Mouse (Mus musculus): Measurements from ENCODE around the gene Wars2. TPM values are rescaled to one million over a fixed set of nuclear protein-coding genes. Genes with fewer than 3 reads are reported as not detected.

Wars2 gene
- total RNA-seq, 1 experiment = 4.9 TPM

DNA sequence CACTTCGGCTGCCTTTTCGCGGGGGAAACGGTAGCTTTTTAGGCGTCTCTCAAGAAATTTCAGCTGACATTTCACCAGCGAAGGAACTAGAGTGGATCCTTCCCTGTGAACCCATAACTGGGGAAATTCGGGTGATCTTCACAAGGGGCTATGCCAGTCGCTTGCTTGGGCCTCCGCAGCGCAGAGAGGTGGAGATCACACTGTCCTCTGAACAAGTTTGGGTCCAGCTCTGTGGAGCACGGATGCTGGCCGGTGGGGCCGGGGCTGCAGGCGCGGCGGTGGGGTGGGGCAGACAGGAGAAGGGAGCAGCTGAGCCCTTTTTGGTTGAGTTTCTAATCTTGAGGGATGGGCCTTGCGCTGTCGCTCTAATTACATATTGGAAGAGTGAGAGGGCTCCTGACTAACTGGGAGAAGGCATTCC, 120.5 kb downstream of the Wars2 start:
- TF ChIP-seq ZNF384 (IDR thresholded peaks at IDR 0.05; ENCODE audit: low read depth, low read length) (no peak), MAFK (IDR thresholded peaks at IDR 0.05; ENCODE audit: insufficient read depth, low read depth, low read length) (no peak), ZC3H11A (IDR thresholded peaks at IDR 0.05; ENCODE audit: borderline replicate concordance, low read depth, low read length) (no peak), HCFC1 (IDR thresholded peaks at IDR 0.05; ENCODE audit: borderline replicate concordance, insufficient read depth, low read length) (no peak), CHD2 (IDR thresholded peaks at IDR 0.05; ENCODE audit: low read depth, low read length) (no peak)
- Histone ChIP-seq H3K27ac (ENCODE audit: insufficient read depth, low read depth, low read length, poor library complexity, severe bottlenecking) (no peak overlapping the region), H3K9me3 (ENCODE audit: control insufficient read depth, insufficient read depth, low read depth, low read length) (no peaks in the 10 kb centered on the region), H3K4me3 (ENCODE audit: insufficient read depth in 1 of 2, low read depth in 1 of 2, low read length in 2 of 2, poor library complexity in 1 of 2, severe bottlenecking in 1 of 2) (no peak overlapping the region; a peak in 1 of 4 replicates), H3K36me3 (ENCODE audit: control insufficient read depth, insufficient read depth, low read length, poor library complexity, severe bottlenecking) (no peaks in the 10 kb centered on the region), H3K9ac (ENCODE audit: insufficient read depth, low read depth, low read length, poor library complexity, severe bottlenecking) (no peak overlapping the region; the same call in 1 of the 2 replicates), H3K4me1 (ENCODE audit: control insufficient read depth in 2 of 2, insufficient read depth in 2 of 2, low read length in 2 of 2, poor library complexity in 1 of 2) (peaks cover 0 to 6% of the 10 kb centered on the region in 2 experiments; a peak in 1 of 4 replicates)
- no peak for DNase-seq (ENCODE audit: low read depth, low spot score)
- in situ Hi-C loops (cut with MboI; ENCODE audit: low sequenced_read_pairs in 2 of 2, unreplicated experiment in 2 of 2) = no loop called here

GRCm38 (mm10) chr3:99261986-99262385, 121.1 kb downstream of the Wars2 start:
- Histone ChIP-seq H3K9me3 (ENCODE audit: control insufficient read depth, insufficient read depth, low read depth, low read length) (no peaks in the 10 kb centered on the region), H3K27ac (ENCODE audit: insufficient read depth, low read depth, low read length, poor library complexity, severe bottlenecking) (no peak overlapping the region), H3K4me1 (ENCODE audit: control insufficient read depth in 2 of 2, insufficient read depth in 2 of 2, low read length in 2 of 2, poor library complexity in 1 of 2) (peaks cover 0 to 6% of the 10 kb centered on the region in 2 experiments; a peak in 1 of 4 replicates), H3K9ac (ENCODE audit: insufficient read depth, low read depth, low read length, poor library complexity, severe bottlenecking) (no peak overlapping the region), H3K4me3 (ENCODE audit: insufficient read depth in 1 of 2, low read depth in 1 of 2, low read length in 2 of 2, poor library complexity in 1 of 2, severe bottlenecking in 1 of 2) (no peak overlapping the region), H3K36me3 (ENCODE audit: control insufficient read depth, insufficient read depth, low read length, poor library complexity, severe bottlenecking) (no peaks in the 10 kb centered on the region)
- in situ Hi-C loops (cut with MboI; ENCODE audit: low sequenced_read_pairs in 2 of 2, unreplicated experiment in 2 of 2) = no loop called here
- TF ChIP-seq HCFC1 (IDR thresholded peaks at IDR 0.05; ENCODE audit: borderline replicate concordance, insufficient read depth, low read length) (no peak), MAFK (IDR thresholded peaks at IDR 0.05; ENCODE audit: insufficient read depth, low read depth, low read length) (no peak), ZNF384 (IDR thresholded peaks at IDR 0.05; ENCODE audit: low read depth, low read length) (no peak), ZC3H11A (IDR thresholded peaks at IDR 0.05; ENCODE audit: borderline replicate concordance, low read depth, low read length) (no peak), CHD2 (IDR thresholded peaks at IDR 0.05; ENCODE audit: low read depth, low read length) (no peak)
- DNase-seq (ENCODE audit: low read depth, low spot score) = no peak

- no peaks in the 10 kb centered on the region for H3K9me3 ChIP-seq (ENCODE audit: control insufficient read depth, insufficient read depth, low read depth, low read length)
- H3K4me3 ChIP-seq (ENCODE audit: insufficient read depth in 1 of 2, low read depth in 1 of 2, low read length in 2 of 2, poor library complexity in 1 of 2, severe bottlenecking in 1 of 2) = no peak overlapping the region
- no peaks in the 10 kb centered on the region for H3K36me3 ChIP-seq (ENCODE audit: control insufficient read depth, insufficient read depth, low read length, poor library complexity, severe bottlenecking)
- TF ChIP-seq ZNF384 (IDR thresholded peaks at IDR 0.05; ENCODE audit: low read depth, low read length) (no peak), MAFK (IDR thresholded peaks at IDR 0.05; ENCODE audit: insufficient read depth, low read depth, low read length) (no peak), CHD2 (IDR thresholded peaks at IDR 0.05; ENCODE audit: low read depth, low read length) (no peak), HCFC1 (IDR thresholded peaks at IDR 0.05; ENCODE audit: borderline replicate concordance, insufficient read depth, low read length) (no peak), ZC3H11A (IDR thresholded peaks at IDR 0.05; ENCODE audit: borderline replicate concordance, low read depth, low read length) (no peak)
- no peak overlapping the region for H3K9ac ChIP-seq (ENCODE audit: insufficient read depth, low read depth, low read length, poor library complexity, severe bottlenecking)
- no peak for DNase-seq (ENCODE audit: low read depth, low spot score)
- in situ Hi-C loops (cut with MboI; ENCODE audit: low sequenced_read_pairs in 2 of 2, unreplicated experiment in 2 of 2) = no loop called here
- no peak overlapping the region for H3K27ac ChIP-seq (ENCODE audit: insufficient read depth, low read depth, low read length, poor library complexity, severe bottlenecking)
- H3K4me1 ChIP-seq (ENCODE audit: control insufficient read depth in 2 of 2, insufficient read depth in 2 of 2, low read length in 2 of 2, poor library complexity in 1 of 2) = peaks cover 0 to 2% of the 10 kb centered on the region in 2 experiments; a peak in 1 of 4 replicates
Observed at GRCm38 (mm10) chr3:99263471-99263903, 122.6 kb downstream of the Wars2 start.

DNA sequence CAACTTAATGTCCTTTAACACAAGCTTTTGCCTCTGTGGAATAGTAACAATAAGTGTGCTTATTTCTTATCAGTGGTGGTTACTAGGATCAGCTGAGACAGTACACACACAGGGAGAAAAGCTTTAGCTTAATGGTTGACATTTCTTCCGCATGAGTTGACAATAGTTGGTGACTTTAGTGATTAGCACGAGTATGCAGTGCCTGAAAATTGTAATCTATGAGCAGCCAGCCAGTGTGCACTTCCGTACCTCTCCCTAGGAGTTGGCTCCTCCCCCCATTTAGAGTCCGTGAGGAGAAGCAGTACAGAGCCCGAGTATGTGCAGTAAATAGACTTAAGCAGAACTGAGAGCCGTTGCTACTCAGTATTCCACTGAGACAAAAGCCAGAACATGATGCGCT, 123.8 kb downstream of the Wars2 start:
- H3K4me1 ChIP-seq (ENCODE audit: control insufficient read depth in 2 of 2, insufficient read depth in 2 of 2, low read length in 2 of 2, poor library complexity in 1 of 2) = peaks cover 0 to 2% of the 10 kb centered on the region in 2 experiments; a peak in 1 of 4 replicates
- no peak overlapping the region for H3K9ac ChIP-seq (ENCODE audit: insufficient read depth, low read depth, low read length, poor library complexity, severe bottlenecking)
- TF ChIP-seq HCFC1 (IDR thresholded peaks at IDR 0.05; ENCODE audit: borderline replicate concordance, insufficient read depth, low read length) (no peak), CHD2 (IDR thresholded peaks at IDR 0.05; ENCODE audit: low read depth, low read length) (no peak), MAFK (IDR thresholded peaks at IDR 0.05; ENCODE audit: insufficient read depth, low read depth, low read length) (no peak), ZC3H11A (IDR thresholded peaks at IDR 0.05; ENCODE audit: borderline replicate concordance, low read depth, low read length) (no peak), ZNF384 (IDR thresholded peaks at IDR 0.05; ENCODE audit: low read depth, low read length) (no peak)
- no peak for DNase-seq (ENCODE audit: low read depth, low spot score)
- H3K27ac ChIP-seq (ENCODE audit: insufficient read depth, low read depth, low read length, poor library complexity, severe bottlenecking) = no peak overlapping the region
- H3K36me3 ChIP-seq (ENCODE audit: control insufficient read depth, insufficient read depth, low read length, poor library complexity, severe bottlenecking) = no peaks in the 10 kb centered on the region
- in situ Hi-C loops (cut with MboI; ENCODE audit: low sequenced_read_pairs in 2 of 2, unreplicated experiment in 2 of 2) = no loop called here
- no peak overlapping the region for H3K4me3 ChIP-seq (ENCODE audit: insufficient read depth in 1 of 2, low read depth in 1 of 2, low read length in 2 of 2, poor library complexity in 1 of 2, severe bottlenecking in 1 of 2)
- H3K9me3 ChIP-seq (ENCODE audit: control insufficient read depth, insufficient read depth, low read depth, low read length) = no peaks in the 10 kb centered on the region

Data from ES-E14 (cell line).